Mouse (Mus musculus): ENCODE measurements around the gene Sirt4. TPM values are rescaled to one million over a fixed set of nuclear protein-coding genes. Genes with fewer than 3 reads are reported as not detected.

The Sirt4 gene
- polyA plus RNA-seq, 1 experiment from 2014 or later = 17.2 TPM

DNA sequence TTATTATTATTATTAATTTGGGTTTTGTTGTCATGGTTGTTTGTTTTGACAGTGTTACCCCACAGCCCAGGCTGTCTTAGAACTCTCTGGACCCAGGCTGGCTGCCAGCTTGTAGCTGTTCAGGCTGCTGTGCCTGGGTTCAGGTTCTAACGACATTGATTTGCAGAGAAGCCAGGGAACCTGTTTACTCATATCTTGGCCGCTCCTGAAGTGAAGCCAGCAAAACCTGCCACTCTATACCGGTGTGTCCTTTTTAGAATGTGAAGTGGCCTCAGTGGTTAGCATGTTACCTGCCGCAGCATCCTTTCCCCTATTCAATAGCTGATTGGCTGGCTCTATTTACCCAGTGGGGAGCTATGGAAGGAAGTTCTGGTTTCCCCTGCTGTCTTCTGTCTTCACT lies 2.2 kb upstream of the Sirt4 start:
- peaks cover 6% of the 10 kb centered on the region for H3K27me3 ChIP-seq (ENCODE audit: control insufficient read depth, insufficient read depth, low read length)
- H3K36me3 ChIP-seq (replicated peaks; ENCODE audit: control insufficient read depth, insufficient read depth, low read depth, low read length) = no peaks in the 10 kb centered on the region
- WGBS = 48% methylated on average over 4 of the region's 4 CpGs
- no peak overlapping the region for H3K27ac ChIP-seq (replicated peaks; ENCODE audit: low read depth, low read length)
- H3K9me3 ChIP-seq (replicated peaks; ENCODE audit: control insufficient read depth, low read length) = no peaks in the 10 kb centered on the region
- no peak for DNase-seq (ENCODE audit: low spot score)
- H3K4me1 ChIP-seq (ENCODE audit: control insufficient read depth, insufficient read depth, low read length) = peaks cover 1% of the 10 kb centered on the region; the same call in 1 of the 2 replicates
- H3K9ac ChIP-seq (replicated peaks; ENCODE audit: low read length) = no peak overlapping the region
- no peak overlapping the region for H3K4me2 ChIP-seq (ENCODE audit: low read depth, low read length)
- no peak for ATAC-seq (replicated peaks; ENCODE audit: insufficient number of reproducible peaks, low FRiP score, low TSS enrichment, low read depth)
- H3K4me3 ChIP-seq (ENCODE audit: low read depth, low read length) = no peak overlapping the region

DNA sequence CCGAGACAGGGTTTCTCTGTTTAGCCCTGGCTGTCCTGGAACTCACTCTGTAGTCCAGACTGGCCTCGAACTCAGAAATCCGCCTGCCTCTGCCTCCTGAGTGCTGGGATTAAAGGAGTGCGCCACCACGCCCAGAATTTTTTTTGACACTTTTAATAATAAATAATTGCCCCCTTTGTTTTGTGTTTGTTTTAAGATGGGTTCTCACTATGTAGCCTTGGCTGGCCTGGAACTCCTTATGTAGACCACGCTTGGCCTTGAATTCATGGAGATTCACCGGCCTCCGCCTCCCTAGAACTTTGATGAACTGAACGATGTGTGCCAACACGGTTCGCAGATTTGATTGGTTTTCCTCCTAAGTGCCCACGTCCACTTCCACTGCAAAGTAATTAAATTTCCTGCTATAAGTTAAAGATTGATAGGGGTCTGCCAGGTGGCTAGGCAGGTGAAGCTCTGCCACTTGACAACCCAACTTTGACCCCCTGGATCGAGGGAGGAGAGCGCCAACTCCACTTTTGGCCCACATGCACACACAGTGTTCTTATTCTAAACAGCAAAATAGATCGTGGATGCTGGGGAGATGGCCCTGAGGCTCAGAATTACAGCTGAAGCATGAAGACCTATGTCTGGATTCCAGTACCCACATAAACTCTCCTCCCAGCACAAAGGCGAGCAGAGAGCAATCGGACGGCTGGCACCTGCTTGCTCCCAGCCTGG lies 1.1 kb upstream of the Sirt4 start:
- no peak for ATAC-seq (replicated peaks; ENCODE audit: insufficient number of reproducible peaks, low FRiP score, low TSS enrichment, low read depth)
- H3K27me3 ChIP-seq (ENCODE audit: control insufficient read depth, insufficient read depth, low read length) = peaks cover 6% of the 10 kb centered on the region
- no peak overlapping the region for H3K27ac ChIP-seq (replicated peaks; ENCODE audit: low read depth, low read length)
- whole genome bisulfite sequencing = 84% methylated on average over 18 of the region's 18 CpGs
- no peaks in the 10 kb centered on the region for H3K36me3 ChIP-seq (replicated peaks; ENCODE audit: control insufficient read depth, insufficient read depth, low read depth, low read length)
- H3K9ac ChIP-seq (replicated peaks; ENCODE audit: low read length) = no peak overlapping the region; the same call in 1 of the 2 replicates
- no peak for DNase-seq (ENCODE audit: low spot score)
- H3K4me3 ChIP-seq (ENCODE audit: low read depth, low read length) = no peak overlapping the region
- H3K9me3 ChIP-seq (replicated peaks; ENCODE audit: control insufficient read depth, low read length) = no peaks in the 10 kb centered on the region
- H3K4me1 ChIP-seq (ENCODE audit: control insufficient read depth, insufficient read depth, low read length) = no peaks in the 10 kb centered on the region
- H3K4me2 ChIP-seq (ENCODE audit: low read depth, low read length) = no peak overlapping the region

DNA sequence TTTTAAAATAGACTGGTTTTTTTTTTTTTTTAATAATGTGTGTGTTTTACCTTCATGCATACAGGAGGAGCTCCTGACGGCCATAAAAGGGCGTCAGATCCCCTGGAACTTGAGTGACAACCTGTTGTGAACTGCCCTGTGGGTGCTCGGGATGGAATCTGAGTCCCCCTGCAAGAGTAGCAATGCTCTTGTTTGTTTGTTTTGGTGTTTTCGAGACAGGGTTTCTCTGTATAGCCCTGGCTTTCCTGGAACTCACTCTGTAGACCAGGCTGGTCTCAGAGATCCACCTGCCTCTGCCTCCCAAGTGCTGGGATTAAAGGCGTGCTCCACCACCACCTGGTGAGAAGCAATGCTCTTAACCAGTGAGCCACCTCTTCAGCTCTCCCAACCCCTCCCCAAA lies 471 bp upstream of the Sirt4 start:
- Histone ChIP-seq H3K27ac (replicated peaks; ENCODE audit: low read depth, low read length) (no peak overlapping the region), H3K36me3 (replicated peaks; ENCODE audit: control insufficient read depth, insufficient read depth, low read depth, low read length) (no peaks in the 10 kb centered on the region), H3K27me3 (ENCODE audit: control insufficient read depth, insufficient read depth, low read length) (peaks cover 6% of the 10 kb centered on the region), H3K9ac (replicated peaks; ENCODE audit: low read length) (no peak overlapping the region), H3K9me3 (replicated peaks; ENCODE audit: control insufficient read depth, low read length) (no peaks in the 10 kb centered on the region), H3K4me3 (ENCODE audit: low read depth, low read length) (no peak overlapping the region), H3K4me2 (ENCODE audit: low read depth, low read length) (peak overlapping the region; percentile 42; the same call in 1 of the 2 replicates), H3K4me1 (ENCODE audit: control insufficient read depth, insufficient read depth, low read length) (no peaks in the 10 kb centered on the region)
- 68% methylated on average over 5 of the region's 5 CpGs for WGBS
- DNase-seq (ENCODE audit: low spot score) (no peak), ATAC-seq (replicated peaks; ENCODE audit: insufficient number of reproducible peaks, low FRiP score, low TSS enrichment, low read depth) (no peak)

DNA sequence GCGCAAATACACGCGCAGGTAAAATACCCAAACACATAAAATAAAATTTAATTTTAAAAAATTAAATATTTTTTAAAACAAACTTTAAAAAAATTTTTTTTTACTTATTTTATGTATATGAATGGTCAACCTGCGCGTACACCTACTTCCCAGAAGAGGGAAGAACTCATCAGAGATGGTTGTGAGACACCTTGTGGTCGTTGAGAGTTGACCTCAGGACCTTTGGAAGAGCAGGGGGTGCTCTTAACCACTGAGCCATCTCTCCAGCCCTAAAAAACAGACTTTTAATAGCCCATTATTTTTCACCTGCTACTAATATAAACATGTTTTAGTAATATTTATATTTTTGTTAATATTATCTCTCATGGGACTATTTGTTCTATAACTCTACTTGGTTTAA lies 1.1 kb downstream of the Sirt4 start:
- Histone ChIP-seq H3K27me3 (ENCODE audit: control insufficient read depth, insufficient read depth, low read length) (peaks cover 6% of the 10 kb centered on the region), H3K4me3 (ENCODE audit: low read depth, low read length) (no peak overlapping the region), H3K4me1 (ENCODE audit: control insufficient read depth, insufficient read depth, low read length) (no peaks in the 10 kb centered on the region), H3K4me2 (ENCODE audit: low read depth, low read length) (no peak overlapping the region), H3K27ac (replicated peaks; ENCODE audit: low read depth, low read length) (no peak overlapping the region), H3K9me3 (replicated peaks; ENCODE audit: control insufficient read depth, low read length) (no peaks in the 10 kb centered on the region), H3K36me3 (replicated peaks; ENCODE audit: control insufficient read depth, insufficient read depth, low read depth, low read length) (no peaks in the 10 kb centered on the region), H3K9ac (replicated peaks; ENCODE audit: low read length) (no peak overlapping the region)
- WGBS = 17% methylated on average over 6 of the region's 6 CpGs
- DNase-seq (ENCODE audit: low spot score) = no peak
- ATAC-seq (replicated peaks; ENCODE audit: insufficient number of reproducible peaks, low FRiP score, low TSS enrichment, low read depth) = no peak

DNA sequence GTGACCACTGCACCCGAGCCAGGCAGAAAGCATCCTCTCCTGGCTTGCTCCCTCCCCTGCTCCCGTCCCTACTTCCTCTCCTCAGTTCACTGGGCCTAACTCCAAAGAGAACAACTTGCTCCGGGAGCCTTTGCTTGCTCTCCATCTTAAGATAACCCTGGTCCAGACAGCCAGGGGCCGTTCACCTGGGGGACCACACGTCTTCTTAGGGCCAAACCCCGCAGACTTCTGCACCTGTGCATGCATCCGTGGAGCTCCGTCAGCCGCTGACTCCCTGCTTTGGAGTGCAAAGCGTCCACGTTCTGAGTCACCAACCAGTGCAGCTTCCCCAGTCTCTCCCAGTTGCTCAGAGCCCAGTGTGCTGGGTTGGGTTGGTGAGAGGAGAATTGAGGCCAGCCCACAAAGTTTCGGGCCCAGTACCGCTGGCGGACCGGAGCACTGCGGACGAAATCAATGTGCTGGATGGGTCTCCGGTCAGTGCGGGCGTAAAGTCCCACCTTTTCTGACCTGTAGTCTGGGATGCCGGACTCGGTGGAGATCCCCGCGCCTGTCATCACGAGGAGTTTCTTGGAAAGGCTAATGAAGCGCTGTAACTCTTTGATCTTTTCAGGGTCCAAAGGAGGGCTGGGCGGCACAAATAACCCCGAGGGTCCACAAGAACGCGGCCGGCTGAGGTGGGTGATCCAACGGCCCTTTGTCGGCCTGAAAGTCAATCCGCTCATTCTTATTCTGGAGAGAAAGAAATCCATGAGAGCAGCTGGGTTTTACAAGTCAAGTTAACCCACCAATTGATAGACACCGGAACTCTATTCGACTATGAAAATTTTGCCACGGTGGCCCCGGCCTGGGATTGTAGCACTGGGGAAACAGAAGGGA lies 1.9 kb downstream of the Sirt4 start:
- H3K4me3 ChIP-seq (ENCODE audit: low read depth, low read length) = no peak overlapping the region
- no peaks in the 10 kb centered on the region for H3K9me3 ChIP-seq (replicated peaks; ENCODE audit: control insufficient read depth, low read length)
- H3K4me2 ChIP-seq (ENCODE audit: low read depth, low read length) = no peak overlapping the region
- H3K36me3 ChIP-seq (replicated peaks; ENCODE audit: control insufficient read depth, insufficient read depth, low read depth, low read length) = no peaks in the 10 kb centered on the region
- peaks cover 6% of the 10 kb centered on the region for H3K27me3 ChIP-seq (ENCODE audit: control insufficient read depth, insufficient read depth, low read length)
- no peak overlapping the region for H3K27ac ChIP-seq (replicated peaks; ENCODE audit: low read depth, low read length)
- ATAC-seq (replicated peaks; ENCODE audit: insufficient number of reproducible peaks, low FRiP score, low TSS enrichment, low read depth) (no peak), DNase-seq (ENCODE audit: low spot score) (no peak)
- H3K9ac ChIP-seq (replicated peaks; ENCODE audit: low read length) = 0 out of 2 replicates have a peak overlapping the region, but pooled peaks have one; percentile 13
- 18% methylated on average over 38 of the region's 38 CpGs for WGBS
- no peaks in the 10 kb centered on the region for H3K4me1 ChIP-seq (ENCODE audit: control insufficient read depth, insufficient read depth, low read length)

DNA sequence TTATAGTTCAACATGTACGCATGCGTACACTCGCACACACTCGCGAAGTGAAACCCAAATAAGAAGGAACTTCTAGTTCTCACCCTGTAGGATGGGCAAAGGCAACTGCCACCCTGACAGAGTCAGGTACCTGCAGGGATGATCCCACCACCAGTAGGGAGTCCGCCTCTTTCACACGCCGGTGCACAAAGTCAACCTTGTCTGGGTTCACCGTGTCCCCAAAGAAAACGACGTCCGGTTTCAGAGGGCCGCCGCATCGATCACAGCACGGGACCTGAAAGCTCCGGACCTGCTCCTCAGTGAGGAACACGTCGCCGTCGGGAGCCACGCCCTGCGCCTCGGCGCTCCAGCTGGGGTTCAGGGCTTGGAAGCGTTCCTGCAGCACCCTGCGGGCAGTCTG lies 4.4 kb downstream of the Sirt4 start:
- H3K9me3 ChIP-seq (replicated peaks; ENCODE audit: control insufficient read depth, low read length) = no peaks in the 10 kb centered on the region
- no peak overlapping the region for H3K27ac ChIP-seq (replicated peaks; ENCODE audit: low read depth, low read length)
- H3K4me1 ChIP-seq (ENCODE audit: control insufficient read depth, insufficient read depth, low read length) = no peaks in the 10 kb centered on the region
- no peak overlapping the region for H3K9ac ChIP-seq (replicated peaks; ENCODE audit: low read length)
- H3K4me3 ChIP-seq (ENCODE audit: low read depth, low read length) = no peak overlapping the region
- DNase-seq (ENCODE audit: low spot score) (no peak), ATAC-seq (replicated peaks; ENCODE audit: insufficient number of reproducible peaks, low FRiP score, low TSS enrichment, low read depth) (no peak)
- H3K36me3 ChIP-seq (replicated peaks; ENCODE audit: control insufficient read depth, insufficient read depth, low read depth, low read length) = no peaks in the 10 kb centered on the region
- H3K4me2 ChIP-seq (ENCODE audit: low read depth, low read length) = no peak overlapping the region
- 13% methylated on average over 27 of the region's 27 CpGs for WGBS
- peaks cover 6% of the 10 kb centered on the region for H3K27me3 ChIP-seq (ENCODE audit: control insufficient read depth, insufficient read depth, low read length)

DNA sequence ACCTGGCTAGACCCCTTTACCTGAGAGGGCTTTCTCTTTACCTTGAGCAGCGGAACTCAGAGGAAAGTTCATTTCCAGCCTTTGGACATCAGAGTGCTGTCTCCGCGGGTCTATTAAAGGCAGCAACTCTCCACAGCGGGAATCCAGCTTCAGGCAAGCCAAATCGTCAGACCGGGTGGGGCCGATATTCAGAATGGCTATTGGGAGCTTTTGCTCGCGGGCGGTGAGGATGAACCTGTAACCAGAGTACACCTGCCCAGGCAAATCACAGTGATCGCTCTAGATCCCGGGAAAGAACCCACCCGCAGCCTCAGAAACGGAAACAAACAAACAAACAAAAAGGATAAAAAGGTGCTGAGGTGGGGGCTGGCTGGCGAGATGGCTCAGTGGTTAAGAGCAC lies 5.0 kb downstream of the Sirt4 start:
- no peak overlapping the region for H3K4me2 ChIP-seq (ENCODE audit: low read depth, low read length)
- WGBS = 31% methylated on average over 15 of the region's 15 CpGs
- no peak overlapping the region for H3K27ac ChIP-seq (replicated peaks; ENCODE audit: low read depth, low read length)
- no peak for ATAC-seq (replicated peaks; ENCODE audit: insufficient number of reproducible peaks, low FRiP score, low TSS enrichment, low read depth)
- H3K4me3 ChIP-seq (ENCODE audit: low read depth, low read length) = no peak overlapping the region
- H3K9ac ChIP-seq (replicated peaks; ENCODE audit: low read length) = no peak overlapping the region
- no peaks in the 10 kb centered on the region for H3K9me3 ChIP-seq (replicated peaks; ENCODE audit: control insufficient read depth, low read length)
- H3K36me3 ChIP-seq (replicated peaks; ENCODE audit: control insufficient read depth, insufficient read depth, low read depth, low read length) = no peaks in the 10 kb centered on the region
- peaks cover 6% of the 10 kb centered on the region for H3K27me3 ChIP-seq (ENCODE audit: control insufficient read depth, insufficient read depth, low read length)
- H3K4me1 ChIP-seq (ENCODE audit: control insufficient read depth, insufficient read depth, low read length) = no peaks in the 10 kb centered on the region
- DNase-seq (ENCODE audit: low spot score) = no peak
